Comparison of ENCODE assay signal across 12 mouse cellular contexts in genomic region chr2:152094856-152095545, GRCm38 (mm10). TPM values are rescaled to one million over a fixed set of nuclear protein-coding genes. Genes with fewer than 3 reads are reported as not detected.
DNase-seq lines count a peak whose midpoint lies in the region; ATAC-seq and TF ChIP-seq lines count a peak whose summit lies in the region.
"Had no signal": no experiment of that assay in that cellular context is flagged by ENCODE, and none has a peak within 500 bp of the region (broad histone marks: within the 10 kb centered on the region; RNA-seq: fewer than 3 reads in every experiment).

No protein-coding gene starts in this region.

- peaks cover 60% of the 10 kb centered on the region for H3K27me3 ChIP-seq in lung, embryonic 14.5 days (ENCODE audit: insufficient read depth, low read length)
- H3K27me3 ChIP-seq in embryonic facial prominence, embryonic 12.5 days: peaks cover 82% of the 10 kb centered on the region
- peaks cover 62% of the 10 kb centered on the region for H3K27me3 ChIP-seq in intestine, embryonic 15.5 days (replicated peaks)
- no peaks in the 10 kb centered on the region for H3K27me3 ChIP-seq in neural tube, embryonic 14.5 days (ENCODE audit: control insufficient read depth, insufficient read depth, low read length)

- H3K4me3 ChIP-seq in lung, embryonic 14.5 days (ENCODE audit: low read depth, low read length): peak overlapping the region; percentile 8; the same call in 1 of the 2 replicates
- peak overlapping the region; percentile 15; the same call in 1 of the 2 replicates for H3K4me3 ChIP-seq in embryonic facial prominence, embryonic 12.5 days
- H3K4me3 ChIP-seq in intestine, embryonic 15.5 days (replicated peaks): peak overlapping the region; percentile 13; the same call in 1 of the 2 replicates
- H3K4me3 ChIP-seq in neural tube, embryonic 14.5 days (ENCODE audit: low read depth, low read length): no peak overlapping the region

- intact Hi-C loops in left cerebral cortex, postnatal 4 days (cut with DNase I): loop anchor here (5.0 kb wide), 1 partner anchor 68 kb away; no protein-coding TSS in a partner anchor
- intact Hi-C loops in left cerebral cortex, postnatal 25 days (cut with DNase I): no loop called here

- no peaks in the 10 kb centered on the region for H3K36me3 ChIP-seq in lung, embryonic 14.5 days (ENCODE audit: insufficient read depth)
- H3K36me3 ChIP-seq in embryonic facial prominence, embryonic 12.5 days: no peaks in the 10 kb centered on the region
- no peaks in the 10 kb centered on the region for H3K36me3 ChIP-seq in intestine, embryonic 15.5 days
- H3K36me3 ChIP-seq in neural tube, embryonic 14.5 days (ENCODE audit: control insufficient read depth, insufficient read depth, low read length): no peaks in the 10 kb centered on the region

- peak; percentile 32; the same call in 1 of the 2 replicates for ATAC-seq in lung, embryonic 14.5 days (ENCODE audit: insufficient read depth)
- no peak; the same call in 1 of the 2 replicates for ATAC-seq in embryonic facial prominence, embryonic 12.5 days (ENCODE audit: insufficient number of reproducible peaks, insufficient read depth, low FRiP score, low TSS enrichment)
- ATAC-seq in intestine, embryonic 15.5 days: peak; percentile 44; the same call in 1 of the 2 replicates
- no peak for ATAC-seq in neural tube, embryonic 14.5 days (ENCODE audit: low read depth)

- no peak overlapping the region for H3K9ac ChIP-seq in lung, embryonic 14.5 days
- H3K9ac ChIP-seq in embryonic facial prominence, embryonic 12.5 days: no peak overlapping the region
- no peak overlapping the region for H3K9ac ChIP-seq in intestine, embryonic 15.5 days
- H3K9ac ChIP-seq in neural tube, embryonic 14.5 days (replicated peaks; ENCODE audit: low read depth, low read length): no peak overlapping the region

- DNase-seq in lung, embryonic 14.5 days: peak; percentile 10
- no peak for DNase-seq in lung, postnatal 25 days (ENCODE audit: low spot score)
- DNase-seq in left cerebral cortex, postnatal 4 days: no peak
- no peak for DNase-seq in cerebellum, adult 9-10 months
- DNase-seq in left cerebral cortex, postnatal 25 days (ENCODE audit: low spot score in 2 of 2): no peak
- DNase-seq: cerebellum, adult 2 months; heart, postnatal 4 days; spleen, adult 18-20 months had no signal

- TF ChIP-seq CTCF in lung, embryonic 14.5 days (IDR thresholded peaks at IDR 0.05; ENCODE audit: low read depth): no peak

- whole genome bisulfite sequencing in lung, embryonic 14.5 days: 5% methylated on average over 29 of the region's 29 CpGs
- 3% methylated on average over 29 of the region's 29 CpGs for WGBS in embryonic facial prominence, embryonic 12.5 days
- WGBS in intestine, embryonic 15.5 days: 7% methylated on average over 29 of the region's 29 CpGs
- WGBS in neural tube, embryonic 14.5 days: 6% methylated on average over 29 of the region's 29 CpGs

- H3K4me1 ChIP-seq in lung, embryonic 14.5 days (ENCODE audit: insufficient read depth): no peaks in the 10 kb centered on the region
- peaks cover 14% of the 10 kb centered on the region; the same call in 1 of the 2 replicates for H3K4me1 ChIP-seq in embryonic facial prominence, embryonic 12.5 days
- peaks cover 17% of the 10 kb centered on the region for H3K4me1 ChIP-seq in intestine, embryonic 15.5 days (replicated peaks)
- H3K4me1 ChIP-seq in neural tube, embryonic 14.5 days (ENCODE audit: control insufficient read depth, insufficient read depth, low read length): peaks cover 19% of the 10 kb centered on the region

- H3K4me2 ChIP-seq in lung, embryonic 14.5 days: peak overlapping the region; percentile 47
- H3K4me2 ChIP-seq in embryonic facial prominence, embryonic 12.5 days (replicated peaks): peak overlapping the region; percentile 42
- peak overlapping the region; percentile 50 for H3K4me2 ChIP-seq in intestine, embryonic 15.5 days (replicated peaks)
- no peak overlapping the region for H3K4me2 ChIP-seq in neural tube, embryonic 14.5 days (ENCODE audit: low read depth, low read length)

- H3K9me3 ChIP-seq in lung, embryonic 14.5 days (ENCODE audit: low read depth, low read length): no peaks in the 10 kb centered on the region
- H3K9me3 ChIP-seq in embryonic facial prominence, embryonic 12.5 days: no peaks in the 10 kb centered on the region
- H3K9me3 ChIP-seq in intestine, embryonic 15.5 days: no peaks in the 10 kb centered on the region
- no peaks in the 10 kb centered on the region for H3K9me3 ChIP-seq in neural tube, embryonic 14.5 days (ENCODE audit: control insufficient read depth, low read length)

- no peak overlapping the region for H3K27ac ChIP-seq in lung, embryonic 14.5 days (ENCODE audit: low read depth)
- no peak overlapping the region for H3K27ac ChIP-seq in embryonic facial prominence, embryonic 12.5 days
- no peak overlapping the region for H3K27ac ChIP-seq in intestine, embryonic 15.5 days
- H3K27ac ChIP-seq in neural tube, embryonic 14.5 days (ENCODE audit: low read depth, low read length): peak overlapping the region; percentile 23; the same call in 1 of the 2 replicates

RNA-seq across cellular contexts. Expression of gene Srxn1, which starts 10.3 kb away (rescaled TPM):
- polyA plus RNA-seq in lung, embryonic 14.5 days (2014; fragmentation: Nextera tagmentation; extraction: Ambion mirVana): 5.6 and 6.6 TPM in 2 replicates
- 10.7 and 13.6 TPM in 2 replicates for polyA plus RNA-seq in embryonic facial prominence, embryonic 12.5 days (2016; fragmentation: Nextera tagmentation; extraction: Ambion mirVana)
- 21.7 and 23.5 TPM in 2 replicates for polyA plus RNA-seq in intestine, embryonic 15.5 days (2015; fragmentation: Nextera tagmentation; extraction: Ambion mirVana)
- 22.5 and 23.4 TPM in 2 replicates for polyA plus RNA-seq in neural tube, embryonic 14.5 days (2014; fragmentation: Nextera tagmentation; extraction: Ambion mirVana)
- 10 to 100 TPM; 17.7 to 18.8 TPM for total RNA-seq in left cerebral cortex, postnatal 4 days (2021)
- total RNA-seq in left cerebral cortex, postnatal 25 days (2021): 10 to 100 TPM; 85.6 to 96.7 TPM

RNA-seq across cellular contexts. Expression of gene Scrt2, which starts 13.7 kb away (rescaled TPM):
- not detected in 2 replicates for polyA plus RNA-seq in lung, embryonic 14.5 days (2014; fragmentation: Nextera tagmentation; extraction: Ambion mirVana)
- polyA plus RNA-seq in embryonic facial prominence, embryonic 12.5 days (2016; fragmentation: Nextera tagmentation; extraction: Ambion mirVana): 1.4 and 1.9 TPM in 2 replicates
- 0.04 and 0.06 TPM in 2 replicates for polyA plus RNA-seq in intestine, embryonic 15.5 days (2015; fragmentation: Nextera tagmentation; extraction: Ambion mirVana)
- 15.7 and 17.9 TPM in 2 replicates for polyA plus RNA-seq in neural tube, embryonic 14.5 days (2014; fragmentation: Nextera tagmentation; extraction: Ambion mirVana)
- total RNA-seq in left cerebral cortex, postnatal 4 days (2021): 10 to 100 TPM; 20.0 to 25.2 TPM
- total RNA-seq in left cerebral cortex, postnatal 25 days (2021): 10 to 100 TPM; 15.2 to 18.5 TPM
- total RNA-seq: heart, postnatal 4 days; megakaryocyte-erythroid progenitor cell, adult 5-6 weeks had no signal

RNA-seq across cellular contexts. Expression of gene Tcf15, which starts 48.4 kb away (rescaled TPM):
- 9.9 and 11.0 TPM in 2 replicates for polyA plus RNA-seq in lung, embryonic 14.5 days (2014; fragmentation: Nextera tagmentation; extraction: Ambion mirVana)
- 12.2 and 14.7 TPM in 2 replicates for polyA plus RNA-seq in embryonic facial prominence, embryonic 12.5 days (2016; fragmentation: Nextera tagmentation; extraction: Ambion mirVana)
- 10.3 and 10.4 TPM in 2 replicates for polyA plus RNA-seq in intestine, embryonic 15.5 days (2015; fragmentation: Nextera tagmentation; extraction: Ambion mirVana)
- 1.3 and 3.3 TPM in 2 replicates for polyA plus RNA-seq in neural tube, embryonic 14.5 days (2014; fragmentation: Nextera tagmentation; extraction: Ambion mirVana)
- 1 to 10 TPM in 1 of 2 experiments, under 1 TPM in 1; 0.54 to 1.1 TPM for total RNA-seq in left cerebral cortex, postnatal 4 days (2021)
- total RNA-seq in left cerebral cortex, postnatal 25 days (2021): 1 to 10 TPM in 1 of 2 experiments, under 1 TPM in 1; 0.76 to 1.1 TPM

Comparison
In these comparisons a context has a peak if more than half of its experiments do, and no peak if none do; other contexts are left out.
1. ATAC-seq: peak in lung, embryonic 14.5 days (single experiment) and intestine, embryonic 15.5 days (single experiment); none in embryonic facial prominence, embryonic 12.5 days (single experiment) and neural tube, embryonic 14.5 days (single experiment).